Mouse (Mus musculus): ENCODE data around the gene Aagab.

Gene Aagab

GRCm38 (mm10) chr9:63606594-63606993, 4.1 kb downstream of the Aagab start:
- DNase-seq (ENCODE audit: low spot score): no peak

GRCm38 (mm10) chr9:63608006-63608405, 5.5 kb downstream of the Aagab start:
- no peak for DNase-seq (ENCODE audit: low spot score)

GRCm38 (mm10) chr9:63609246-63609645, 6.8 kb downstream of the Aagab start:
- no peak for DNase-seq (ENCODE audit: low spot score)

GRCm38 (mm10) chr9:63609776-63610175, 7.3 kb downstream of the Aagab start:
- DNase-seq (ENCODE audit: low spot score): no peak

- no peak for DNase-seq (ENCODE audit: low spot score)
These were observed 7.8 kb downstream of the Aagab start for GRCm38 (mm10) chr9:63610231-63610630.

- no peak for DNase-seq (ENCODE audit: low spot score)
These were observed 8.4 kb downstream of the Aagab start for GRCm38 (mm10) chr9:63610841-63611366.

- no peak for DNase-seq (ENCODE audit: low spot score)
These were observed 9.5 kb downstream of the Aagab start for GRCm38 (mm10) chr9:63611967-63612366.

- no peak for DNase-seq (ENCODE audit: low spot score)
These were observed 10.4 kb downstream of the Aagab start for GRCm38 (mm10) chr9:63612565-63613515.

GRCm38 (mm10) chr9:63613569-63613968, 11.1 kb downstream of the Aagab start:
- DNase-seq (ENCODE audit: low spot score): no peak

- no peak for DNase-seq (ENCODE audit: low spot score)
These were observed 11.8 kb downstream of the Aagab start for GRCm38 (mm10) chr9:63614018-63614985.

GRCm38 (mm10) chr9:63617967-63618366, 15.5 kb downstream of the Aagab start:
- no peak for DNase-seq (ENCODE audit: low spot score)

GRCm38 (mm10) chr9:63623895-63624569, 21.6 kb downstream of the Aagab start:
- DNase-seq (ENCODE audit: low spot score): no peak

GRCm38 (mm10) chr9:63625090-63625756, 22.8 kb downstream of the Aagab start:
- no peak for DNase-seq (ENCODE audit: low spot score)

GRCm38 (mm10) chr9:63632045-63632444, 29.6 kb downstream of the Aagab start:
- no peak for DNase-seq (ENCODE audit: low spot score)

- no peak for DNase-seq (ENCODE audit: low spot score)
These were observed 30.5 kb downstream of the Aagab start for GRCm38 (mm10) chr9:63632924-63633323.

- DNase-seq (ENCODE audit: low spot score): no peak
These were observed 30.9 kb downstream of the Aagab start for GRCm38 (mm10) chr9:63633334-63633733.

GRCm38 (mm10) chr9:63636113-63636512, 33.7 kb downstream of the Aagab start:
- DNase-seq (ENCODE audit: low spot score): no peak

- no peak for DNase-seq (ENCODE audit: low spot score)
These were observed 39.7 kb downstream of the Aagab start for GRCm38 (mm10) chr9:63641983-63642646.

- no peak for DNase-seq (ENCODE audit: low spot score)
These were observed 41.6 kb downstream of the Aagab start for GRCm38 (mm10) chr9:63644011-63644410.

GRCm38 (mm10) chr9:63645084-63645483, 42.6 kb downstream of the Aagab start:
- DNase-seq (ENCODE audit: low spot score): no peak

Data from layer of hippocampus, adult 9-10 months (tissue).